Mouse (Mus musculus) ES-CJ7 (cell line): ENCODE measurements at regions not wholly inside any gene's neighbourhood (a gene's known extent, or its start where the extent isn't known, plus 50 kb on each side); places are given as distances from the start of the nearest gene placed in this dataset.
"Not testable (repeated sequence)": the region's sequence is repeated elsewhere in the genome, so short reads cannot be mapped to it uniquely, and the experiment has no call there.

ENCODE experiments used
- DNase-seq: peaks from one replicate; pipeline ENCODE4 v3.0.0; 2011; ENCODE audit warnings: low read depth, low spot score

- DNase-seq = no peak
These were observed 78.8 kb downstream of the Tpbg start for GRCm38 (mm10) chr9:85920745-85921614.

GRCm38 (mm10) chr9:85925259-85925658 lies 83.1 kb downstream of the Tpbg start:
- no peak for DNase-seq

GRCm38 (mm10) chr9:85932209-85932608 lies 90.0 kb downstream of the Tpbg start:
- no peak for DNase-seq

- DNase-seq = not testable (repeated sequence)
These were observed 101.0 kb downstream of the Tpbg start for GRCm38 (mm10) chr9:85943066-85943684.

- peak; percentile 62 for DNase-seq
These were observed 106.4 kb downstream of the Tpbg start for GRCm38 (mm10) chr9:85948495-85949137.

- no peak for DNase-seq
These were observed 109.6 kb downstream of the Tpbg start for GRCm38 (mm10) chr9:85951777-85952176.

GRCm38 (mm10) chr9:85970076-85970475 lies 127.9 kb downstream of the Tpbg start:
- DNase-seq = no peak

GRCm38 (mm10) chr9:85981428-85981827 lies 139.2 kb downstream of the Tpbg start:
- no peak for DNase-seq

- peak; percentile 16 for DNase-seq
These were observed 141.3 kb downstream of the Tpbg start for GRCm38 (mm10) chr9:85983516-85983915.

- no peak for DNase-seq
These were observed 143.5 kb downstream of the Tpbg start for GRCm38 (mm10) chr9:85985671-85986070.

- no peak for DNase-seq
These were observed 144.0 kb downstream of the Tpbg start for GRCm38 (mm10) chr9:85986142-85986541.

GRCm38 (mm10) chr9:86002996-86003395 lies 160.8 kb downstream of the Tpbg start:
- no peak for DNase-seq

- DNase-seq = peak; percentile 40
These were observed 169.5 kb downstream of the Tpbg start for GRCm38 (mm10) chr9:86011661-86012060.

GRCm38 (mm10) chr9:86015841-86016240 lies 173.7 kb downstream of the Tpbg start:
- no peak for DNase-seq

- DNase-seq = no peak
These were observed 178.0 kb downstream of the Tpbg start for GRCm38 (mm10) chr9:86020133-86020532.

- DNase-seq = no peak
These were observed 178.6 kb downstream of the Tpbg start for GRCm38 (mm10) chr9:86020765-86021164.

GRCm38 (mm10) chr9:86030738-86031137 lies 188.6 kb downstream of the Tpbg start:
- no peak for DNase-seq

GRCm38 (mm10) chr9:86044098-86044497 lies 201.9 kb downstream of the Tpbg start:
- DNase-seq = peak; percentile 2

- DNase-seq = no peak
These were observed 215.9 kb downstream of the Tpbg start for GRCm38 (mm10) chr9:86058116-86058515.

GRCm38 (mm10) chr9:86060049-86060448 lies 217.9 kb downstream of the Tpbg start:
- no peak for DNase-seq

GRCm38 (mm10) chr9:86061230-86061629 lies 219.1 kb downstream of the Tpbg start:
- no peak for DNase-seq

- no peak for DNase-seq
These were observed 237.1 kb downstream of the Tpbg start for GRCm38 (mm10) chr9:86079275-86079674.
